Mouse (Mus musculus) C2C12 (cell line): ENCODE measurements around the gene Gemin8.

Experiments
- CTCF ChIP-seq: IDR thresholded peaks from one replicate; pipeline ENCODE4 v1.5.1; 2011; ENCODE audit not compliant: control insufficient read depth, insufficient read depth, insufficient read length
- USF1 ChIP-seq: IDR thresholded peaks from one replicate; pipeline ENCODE4 v1.6.1; 2011; ENCODE audit warnings: low read depth, mild to moderate bottlenecking, control low read depth, moderate library complexity

- no peak for TF ChIP-seq CTCF
- no peak for TF ChIP-seq USF1
Observed at GRCm38 (mm10) chrX:166219331-166219730, 49.1 kb downstream of the Gemin8 start.
